Mouse (Mus musculus): ENCODE results near the gene Noc2l. TPM values are rescaled to one million over a fixed set of nuclear protein-coding genes. Genes with fewer than 3 reads are reported as not detected.

Noc2l gene
- polyA plus RNA-seq, 1 experiment = 66.1 TPM

DNA sequence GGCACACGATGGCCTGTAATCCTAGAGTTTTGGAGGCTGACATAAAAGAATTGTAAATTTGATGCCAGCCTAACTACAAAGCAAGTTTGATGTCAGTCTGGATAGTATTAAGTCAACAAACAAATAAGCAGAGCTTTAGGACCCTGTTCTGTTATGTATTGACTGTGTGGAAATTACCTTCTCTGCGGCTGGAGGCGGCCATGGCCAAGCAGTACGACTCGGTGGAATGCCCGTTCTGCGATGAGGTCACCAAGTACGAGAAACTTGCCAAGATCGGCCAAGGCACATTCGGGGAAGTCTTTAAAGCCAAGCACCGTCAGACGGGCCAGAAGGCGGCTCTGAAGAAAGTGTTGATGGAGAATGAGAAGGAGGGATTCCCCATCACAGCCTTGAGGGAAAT is 22.7 kb upstream of the Noc2l start:
- no peak overlapping the region for H3K4me3 ChIP-seq (ENCODE audit: insufficient read depth, low read length)
- no peaks in the 10 kb centered on the region; the same call in 1 of the 2 replicates for H3K4me1 ChIP-seq (ENCODE audit: control insufficient read depth, insufficient read depth, low read length)
- H3K27ac ChIP-seq (ENCODE audit: insufficient read depth, low read length) = no peak overlapping the region
- TF ChIP-seq CTCF (IDR thresholded peaks at IDR 0.05; ENCODE audit: borderline replicate concordance, insufficient read depth, low read length) (no peak), POLR2A (IDR thresholded peaks at IDR 0.05; ENCODE audit: low read depth, low read length) (no peak)

DNA sequence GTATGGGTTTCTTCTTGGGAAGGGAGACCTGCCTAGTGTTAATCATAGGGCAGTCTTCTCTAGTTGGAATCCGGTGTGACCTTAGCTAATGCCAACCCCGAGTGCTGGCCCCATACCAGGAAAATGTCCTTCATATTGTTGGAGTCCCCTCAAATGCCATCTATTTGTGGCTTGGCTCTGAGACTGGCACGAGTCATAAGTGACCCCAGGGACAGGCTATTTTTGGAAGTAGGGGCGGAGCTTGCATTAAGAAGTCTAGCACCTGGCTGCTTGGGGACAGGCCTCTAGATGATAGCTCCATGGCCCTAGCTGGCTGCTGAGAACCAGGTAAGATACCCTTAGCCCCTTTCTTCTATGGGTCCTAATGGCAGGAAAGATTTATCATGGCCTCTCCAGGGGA is 20.2 kb upstream of the Noc2l start, which contains the start of gene Perm1:
Gene Perm1 (plus strand): TSS at position 220 of the 400 bp plus-strand sequence.
- Histone ChIP-seq H3K27ac (ENCODE audit: insufficient read depth, low read length) (no peak within 1 kb of the TSS), H3K4me3 (ENCODE audit: insufficient read depth, low read length) (no peak within 1 kb of the TSS), H3K4me1 (ENCODE audit: control insufficient read depth, insufficient read depth, low read length) (no peaks in the 10 kb centered on the region; the same call in 1 of the 2 replicates)
- TF ChIP-seq CTCF (IDR thresholded peaks at IDR 0.05; ENCODE audit: borderline replicate concordance, insufficient read depth, low read length) = no peak
- no peak for TF ChIP-seq POLR2A (IDR thresholded peaks at IDR 0.05; ENCODE audit: low read depth, low read length)

DNA sequence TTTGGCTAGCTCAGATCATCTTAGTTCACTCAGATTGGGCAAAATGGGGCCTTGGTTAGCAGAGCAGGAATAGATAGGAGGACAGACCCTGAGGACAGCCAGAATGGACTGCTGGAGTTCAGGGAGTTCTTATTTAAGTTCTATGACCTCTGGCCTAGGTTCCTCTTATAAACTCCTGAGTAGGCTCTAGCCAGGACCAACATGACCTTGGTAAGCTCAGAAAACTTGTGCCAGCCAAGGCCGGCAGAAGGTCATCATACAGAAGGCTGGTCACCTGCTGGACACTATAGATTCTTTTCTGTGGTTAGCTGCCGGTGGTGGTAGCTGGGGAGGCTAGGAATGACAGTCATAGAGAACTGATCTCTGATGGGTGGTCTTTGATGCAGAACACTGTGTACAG is 19.6 kb upstream of the Noc2l start:
- Histone ChIP-seq H3K4me1 (ENCODE audit: control insufficient read depth, insufficient read depth, low read length) (peaks cover 2% of the 10 kb centered on the region; the same call in 1 of the 2 replicates), H3K4me3 (ENCODE audit: insufficient read depth, low read length) (no peak overlapping the region), H3K27ac (ENCODE audit: insufficient read depth, low read length) (no peak overlapping the region)
- no peak for TF ChIP-seq POLR2A (IDR thresholded peaks at IDR 0.05; ENCODE audit: low read depth, low read length)
- TF ChIP-seq CTCF (IDR thresholded peaks at IDR 0.05; ENCODE audit: borderline replicate concordance, insufficient read depth, low read length) = no peak

DNA sequence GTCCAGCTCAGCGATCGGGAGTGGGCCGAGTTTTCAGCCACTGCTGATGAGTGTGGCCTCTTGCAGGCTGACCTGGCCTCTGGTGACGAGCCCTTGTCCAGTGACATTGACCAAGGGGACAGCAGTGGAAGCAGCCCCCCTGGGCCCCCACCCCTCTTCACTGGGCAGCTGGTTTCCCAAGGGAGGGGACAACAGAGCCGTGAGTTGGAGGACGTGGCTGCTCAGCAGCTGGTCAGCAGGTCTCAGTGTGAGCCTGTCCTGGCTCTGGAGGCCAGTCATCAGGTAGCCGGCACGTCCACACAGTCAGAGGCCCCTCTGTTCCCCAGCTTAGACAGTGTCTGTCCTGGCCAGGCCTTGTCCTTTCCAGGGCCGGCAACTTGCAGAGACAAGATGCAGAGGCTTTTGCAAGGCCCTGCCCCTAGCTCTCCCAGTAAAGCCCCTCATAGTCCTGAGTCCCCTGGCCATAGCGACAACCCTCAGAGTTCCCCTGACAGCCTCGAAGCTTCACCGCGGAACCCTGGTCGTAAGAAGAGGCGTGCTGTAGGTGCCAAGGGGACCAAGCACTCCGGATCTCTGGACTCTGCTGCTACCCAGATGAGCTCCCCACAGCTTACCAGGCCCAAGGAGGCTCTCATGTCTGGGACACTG is 18.7 kb upstream of the Noc2l start:
- TF ChIP-seq CTCF (IDR thresholded peaks at IDR 0.05; ENCODE audit: borderline replicate concordance, insufficient read depth, low read length) = no peak
- TF ChIP-seq POLR2A (IDR thresholded peaks at IDR 0.05; ENCODE audit: low read depth, low read length) = no peak
- Histone ChIP-seq H3K4me1 (ENCODE audit: control insufficient read depth, insufficient read depth, low read length) (peaks cover 2% of the 10 kb centered on the region; the same call in 1 of the 2 replicates), H3K27ac (ENCODE audit: insufficient read depth, low read length) (no peak overlapping the region), H3K4me3 (ENCODE audit: insufficient read depth, low read length) (no peak overlapping the region)

DNA sequence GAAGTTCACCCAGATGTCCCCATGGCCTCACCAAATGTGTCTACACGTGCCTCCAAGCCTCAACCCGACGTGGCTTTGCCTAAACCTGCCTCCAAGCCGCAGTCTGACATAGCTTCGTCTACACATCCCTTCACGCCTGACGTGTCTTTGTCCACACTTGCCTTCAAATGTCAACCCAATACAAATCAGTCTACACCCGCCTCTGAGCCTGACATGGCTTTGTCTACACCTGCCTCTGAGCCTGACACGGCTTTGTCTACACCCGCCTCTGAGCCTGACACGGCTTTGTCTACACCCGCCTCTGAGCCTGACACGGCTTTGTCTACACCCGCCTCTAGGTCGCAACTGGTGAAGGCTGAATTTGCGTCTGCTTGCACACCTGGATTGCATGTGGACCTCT is 18.0 kb upstream of the Noc2l start:
- TF ChIP-seq POLR2A (IDR thresholded peaks at IDR 0.05; ENCODE audit: low read depth, low read length) (no peak), CTCF (IDR thresholded peaks at IDR 0.05; ENCODE audit: borderline replicate concordance, insufficient read depth, low read length) (no peak)
- H3K27ac ChIP-seq (ENCODE audit: insufficient read depth, low read length) = no peak overlapping the region
- peaks cover 2% of the 10 kb centered on the region; the same call in 1 of the 2 replicates for H3K4me1 ChIP-seq (ENCODE audit: control insufficient read depth, insufficient read depth, low read length)
- H3K4me3 ChIP-seq (ENCODE audit: insufficient read depth, low read length) = no peak overlapping the region

DNA sequence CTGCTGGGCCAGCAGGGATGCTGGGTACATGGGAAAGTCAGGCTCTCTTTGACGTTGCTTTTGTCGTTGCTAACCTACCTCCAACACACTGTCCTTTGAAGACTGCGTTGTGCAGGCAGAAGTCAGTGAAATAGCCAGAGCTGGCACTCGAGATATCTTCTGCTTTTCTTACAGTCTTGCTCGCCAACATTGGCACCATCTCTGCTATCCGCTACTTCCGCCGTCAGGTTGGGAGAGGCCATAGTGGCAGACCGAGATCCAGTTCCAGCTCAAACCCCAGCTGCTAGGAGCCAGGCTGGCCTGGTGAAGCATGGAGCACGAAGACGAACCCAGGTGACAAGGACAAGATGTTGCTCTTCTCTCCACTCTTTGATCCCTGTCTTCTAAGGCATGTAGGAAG is 15.9 kb upstream of the Noc2l start:
- Histone ChIP-seq H3K4me1 (ENCODE audit: control insufficient read depth, insufficient read depth, low read length) (peaks cover 2% of the 10 kb centered on the region; the same call in 1 of the 2 replicates), H3K27ac (ENCODE audit: insufficient read depth, low read length) (no peak overlapping the region), H3K4me3 (ENCODE audit: insufficient read depth, low read length) (no peak overlapping the region)
- no peak for TF ChIP-seq CTCF (IDR thresholded peaks at IDR 0.05; ENCODE audit: borderline replicate concordance, insufficient read depth, low read length)
- TF ChIP-seq POLR2A (IDR thresholded peaks at IDR 0.05; ENCODE audit: low read depth, low read length) = no peak

DNA sequence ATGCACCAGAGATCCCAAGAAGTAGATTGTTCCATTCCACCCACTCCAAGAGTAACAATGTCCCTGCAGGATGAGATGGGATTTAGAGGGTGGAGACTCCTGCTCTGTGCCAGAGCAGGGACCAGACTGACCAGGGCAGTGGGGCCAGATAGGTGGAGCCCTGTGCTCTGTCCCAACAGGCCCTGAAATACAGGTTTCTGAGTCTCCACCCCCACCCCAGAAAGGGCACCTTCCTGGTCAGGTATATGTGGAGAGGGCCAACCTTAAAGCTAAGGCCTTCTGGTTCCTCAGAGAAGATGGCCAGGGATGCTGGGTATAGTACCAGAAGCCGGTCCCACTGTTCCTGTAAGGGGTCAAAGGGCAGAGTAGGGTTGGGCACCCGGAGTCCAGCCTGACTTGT is 11.5 kb upstream of the Noc2l start:
- peaks cover 6% of the 10 kb centered on the region; the same call in 1 of the 2 replicates for H3K4me1 ChIP-seq (ENCODE audit: control insufficient read depth, insufficient read depth, low read length)
- TF ChIP-seq POLR2A (IDR thresholded peaks at IDR 0.05; ENCODE audit: low read depth, low read length) (no peak), CTCF (IDR thresholded peaks at IDR 0.05; ENCODE audit: borderline replicate concordance, insufficient read depth, low read length) (no peak)
- H3K4me3 ChIP-seq (ENCODE audit: insufficient read depth, low read length) = no peak overlapping the region
- H3K27ac ChIP-seq (ENCODE audit: insufficient read depth, low read length) = no peak overlapping the region

DNA sequence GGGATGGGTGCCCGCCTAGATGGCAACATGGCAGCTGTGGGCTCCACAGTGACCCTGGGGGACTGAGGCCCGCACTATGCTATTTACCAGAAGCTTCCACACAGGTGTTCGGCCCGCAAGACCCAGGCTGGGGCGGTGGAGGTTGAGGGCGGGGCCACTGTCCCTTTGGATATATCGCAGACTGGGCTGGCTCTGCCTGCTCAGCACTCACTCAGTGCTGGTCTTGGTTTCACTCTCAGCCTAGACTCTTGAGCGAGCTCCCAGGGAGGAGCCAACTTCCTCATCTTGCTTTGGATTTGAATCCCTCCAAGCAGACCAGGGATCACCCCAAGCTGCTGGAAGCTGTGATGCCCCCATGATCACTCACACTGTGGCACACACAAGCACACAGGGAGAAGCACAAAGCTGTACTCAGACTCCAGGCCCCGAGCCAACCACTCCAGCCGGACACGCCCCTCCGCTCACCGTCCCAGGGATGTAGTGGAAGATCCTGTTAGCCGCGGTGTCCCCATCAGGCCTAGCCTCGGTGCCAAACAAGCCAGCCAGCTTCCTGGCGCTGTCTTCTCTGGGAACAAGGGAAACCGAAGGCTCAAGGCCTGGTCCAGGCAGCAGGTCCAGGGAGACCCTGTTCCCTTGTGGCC is 7.9 kb upstream of the Noc2l start:
- peak overlapping the region; percentile 36; the same call in 1 of the 2 replicates for H3K27ac ChIP-seq (ENCODE audit: insufficient read depth, low read length)
- peaks cover 4% of the 10 kb centered on the region; the same call in 1 of the 2 replicates for H3K4me1 ChIP-seq (ENCODE audit: control insufficient read depth, insufficient read depth, low read length)
- TF ChIP-seq CTCF (IDR thresholded peaks at IDR 0.05; ENCODE audit: borderline replicate concordance, insufficient read depth, low read length) = no peak
- no peak for TF ChIP-seq POLR2A (IDR thresholded peaks at IDR 0.05; ENCODE audit: low read depth, low read length)
- H3K4me3 ChIP-seq (ENCODE audit: insufficient read depth, low read length) = peak overlapping the region; percentile 19

DNA sequence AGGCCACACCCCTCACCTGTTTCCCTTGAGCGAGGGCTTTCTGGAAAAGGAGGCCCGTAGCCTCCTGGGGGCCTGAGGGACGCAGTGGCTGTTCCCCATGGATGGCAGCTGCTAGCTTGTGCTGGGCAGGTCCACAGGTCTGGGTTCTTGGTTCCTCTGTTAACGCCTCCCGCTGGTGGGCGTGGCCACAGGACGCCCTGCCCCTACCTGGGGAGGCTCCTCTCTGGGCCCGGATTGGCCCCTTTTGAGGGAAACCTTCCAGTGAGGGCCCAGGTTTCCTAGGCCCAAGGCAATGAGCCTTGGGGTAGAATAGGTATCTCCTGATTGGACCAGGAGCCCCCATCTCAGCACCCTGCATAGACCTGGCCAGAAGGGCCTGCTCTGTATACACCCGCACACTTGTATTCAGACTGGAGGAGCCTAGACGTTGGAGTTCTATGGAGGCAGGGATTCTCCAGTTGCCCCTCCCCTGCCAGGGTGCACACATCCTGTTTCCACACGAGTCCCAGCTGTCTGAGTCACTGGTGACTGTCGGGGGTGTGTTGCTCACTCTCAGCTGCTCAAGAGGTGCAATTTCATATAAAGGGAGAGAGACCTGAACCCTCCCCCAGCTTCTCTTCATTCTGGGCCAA is 7.3 kb upstream of the Noc2l start:
- TF ChIP-seq CTCF (IDR thresholded peaks at IDR 0.05; ENCODE audit: borderline replicate concordance, insufficient read depth, low read length) = no peak
- peak; percentile 47 for TF ChIP-seq POLR2A (IDR thresholded peaks at IDR 0.05; ENCODE audit: low read depth, low read length)
- Histone ChIP-seq H3K27ac (ENCODE audit: insufficient read depth, low read length) (peak overlapping the region; percentile 36; the same call in 1 of the 2 replicates), H3K4me3 (ENCODE audit: insufficient read depth, low read length) (peak overlapping the region; percentile 19), H3K4me1 (ENCODE audit: control insufficient read depth, insufficient read depth, low read length) (peaks cover 4% of the 10 kb centered on the region; the same call in 1 of the 2 replicates)
